Mouse (Mus musculus): ENCODE data around the gene Tnxb. TPM values are rescaled to one million over a fixed set of nuclear protein-coding genes. Genes with fewer than 3 reads are reported as not detected.

Tnxb gene
- polyA plus RNA-seq, 1 experiment from 2014 or later = 3.0 TPM

DNA sequence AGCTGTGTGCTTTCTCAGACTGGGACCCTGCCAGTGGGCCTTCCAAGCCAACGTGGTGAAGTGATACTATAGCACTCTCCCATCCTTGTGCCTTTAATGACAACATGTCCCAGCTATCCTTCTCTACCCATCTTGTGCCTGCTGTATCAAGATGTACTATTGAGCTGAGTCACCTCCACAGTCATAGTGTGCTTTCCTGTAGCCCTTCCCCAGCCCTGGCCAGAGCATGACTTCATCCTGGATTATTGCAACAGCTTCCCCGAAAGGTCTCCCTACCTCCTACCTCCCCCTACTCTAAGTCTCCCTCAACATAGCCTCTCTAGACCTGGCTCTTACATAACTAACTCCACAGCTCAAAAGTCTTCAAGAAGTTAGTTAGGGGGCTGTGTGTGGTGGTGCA lies 34.7 kb upstream of the Tnxb start:
- whole genome bisulfite sequencing = 67% methylated on average over 2 of the region's 2 CpGs
- Histone ChIP-seq H3K36me3 (ENCODE audit: control insufficient read depth, insufficient read depth, low read length) (no peaks in the 10 kb centered on the region), H3K4me2 (ENCODE audit: low read length) (no peak overlapping the region), H3K27ac (replicated peaks in 1 of 2; ENCODE audit: control insufficient read depth in 1 of 2, insufficient read depth in 1 of 2, low read depth in 2 of 2, low read length in 2 of 2) (no peak overlapping the region), H3K9me3 (ENCODE audit: control insufficient read depth, low read length) (no peaks in the 10 kb centered on the region), H3K4me1 (ENCODE audit: control insufficient read depth in 2 of 2, insufficient read depth in 2 of 2, low read length in 2 of 2) (peaks cover 3 to 19% of the 10 kb centered on the region in 2 experiments; a peak in 3 of 4 replicates), H3K9ac (ENCODE audit: low read length) (no peak overlapping the region), H3K27me3 (ENCODE audit: control insufficient read depth, insufficient read depth, low read length) (peaks cover 35% of the 10 kb centered on the region), H3K4me3 (ENCODE audit: control insufficient read depth in 1 of 2, insufficient read depth in 1 of 2, low read depth in 1 of 2, low read length in 2 of 2) (no peak overlapping the region)
- ATAC-seq (ENCODE audit: insufficient number of reproducible peaks, insufficient read depth, low FRiP score, low read depth) = no peak

DNA sequence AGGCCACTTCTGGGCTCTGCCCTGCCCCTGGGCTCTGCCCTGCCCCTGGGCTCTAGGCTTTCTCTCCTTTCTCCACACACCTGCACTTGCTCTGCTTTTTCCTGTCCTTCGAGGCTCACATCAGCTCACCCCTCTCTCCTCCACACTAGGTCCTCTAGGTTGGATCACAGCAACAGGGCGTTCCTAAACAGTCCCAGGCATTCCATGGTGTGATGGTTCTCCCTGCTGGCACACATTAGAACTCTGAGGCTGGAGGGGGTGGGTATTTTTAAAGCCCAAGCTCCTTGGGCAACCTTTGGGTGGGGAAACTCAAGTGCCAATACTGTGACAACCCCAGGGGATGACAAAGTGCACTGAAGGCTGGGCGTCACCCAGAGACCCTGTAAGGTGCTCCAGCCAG lies 32.9 kb upstream of the Tnxb start:
- no peak overlapping the region for H3K4me2 ChIP-seq (ENCODE audit: low read length)
- peaks cover 17% of the 10 kb centered on the region for H3K27me3 ChIP-seq (ENCODE audit: control insufficient read depth, insufficient read depth, low read length)
- no peak overlapping the region for H3K4me3 ChIP-seq (ENCODE audit: control insufficient read depth in 1 of 2, insufficient read depth in 1 of 2, low read depth in 1 of 2, low read length in 2 of 2)
- no peak overlapping the region for H3K9ac ChIP-seq (ENCODE audit: low read length)
- H3K9me3 ChIP-seq (ENCODE audit: control insufficient read depth, low read length) = no peaks in the 10 kb centered on the region
- no peak overlapping the region for H3K27ac ChIP-seq (replicated peaks in 1 of 2; ENCODE audit: control insufficient read depth in 1 of 2, insufficient read depth in 1 of 2, low read depth in 2 of 2, low read length in 2 of 2)
- peaks cover 2 to 7% of the 10 kb centered on the region in 2 experiments; a peak in 2 of 4 replicates for H3K4me1 ChIP-seq (ENCODE audit: control insufficient read depth in 2 of 2, insufficient read depth in 2 of 2, low read length in 2 of 2)
- no peaks in the 10 kb centered on the region for H3K36me3 ChIP-seq (ENCODE audit: control insufficient read depth, insufficient read depth, low read length)
- WGBS = 64% methylated on average over 3 of the region's 3 CpGs
- no peak for ATAC-seq (ENCODE audit: insufficient number of reproducible peaks, insufficient read depth, low FRiP score, low read depth)

DNA sequence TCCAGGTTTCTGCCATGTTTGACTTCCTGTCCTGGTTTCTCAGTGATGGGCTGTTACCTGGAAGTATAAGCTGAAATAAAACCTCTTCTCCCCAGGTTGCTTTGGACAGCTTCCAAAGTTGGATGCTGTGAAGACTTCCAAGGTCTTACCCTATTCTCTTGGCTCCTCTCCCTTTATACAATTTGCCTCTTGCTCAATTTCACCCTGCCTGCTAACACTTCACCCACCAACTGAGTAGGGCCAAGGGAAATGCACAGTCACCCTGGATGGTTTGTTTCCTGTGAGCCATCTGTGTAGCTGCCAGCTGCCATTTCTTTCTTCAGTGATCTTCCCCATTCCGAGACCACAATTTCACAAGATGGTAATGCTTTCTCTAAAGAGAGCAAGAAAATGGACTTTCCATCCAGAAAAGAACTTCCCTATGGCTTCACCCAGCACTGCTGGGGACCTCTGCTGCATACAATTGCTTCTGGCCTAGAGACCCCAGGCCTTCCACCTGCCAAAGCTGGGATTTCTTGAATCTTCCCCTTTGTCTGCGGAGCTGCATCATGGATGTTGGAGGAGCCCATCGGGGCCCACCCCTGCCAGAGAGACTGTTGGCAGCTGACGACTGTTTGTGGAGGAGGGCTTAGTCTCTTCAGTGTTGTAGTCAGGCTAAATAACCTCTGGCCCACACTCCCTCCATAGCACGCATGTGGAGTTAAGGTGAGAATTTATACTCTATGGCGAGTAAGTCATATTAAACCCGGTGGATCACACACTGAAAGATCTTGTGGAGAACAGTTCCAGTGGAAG lies 30.7 kb upstream of the Tnxb start:
- no peak for ATAC-seq (ENCODE audit: insufficient number of reproducible peaks, insufficient read depth, low FRiP score, low read depth)
- WGBS = 75% methylated on average over 7 of the region's 7 CpGs
- Histone ChIP-seq H3K27ac (replicated peaks in 1 of 2; ENCODE audit: control insufficient read depth in 1 of 2, insufficient read depth in 1 of 2, low read depth in 2 of 2, low read length in 2 of 2) (no peak overlapping the region), H3K4me3 (ENCODE audit: control insufficient read depth in 1 of 2, insufficient read depth in 1 of 2, low read depth in 1 of 2, low read length in 2 of 2) (no peak overlapping the region), H3K9me3 (ENCODE audit: control insufficient read depth, low read length) (no peaks in the 10 kb centered on the region), H3K4me1 (ENCODE audit: control insufficient read depth in 2 of 2, insufficient read depth in 2 of 2, low read length in 2 of 2) (peaks cover 2 to 7% of the 10 kb centered on the region in 2 experiments; a peak in 1 of 4 replicates), H3K36me3 (ENCODE audit: control insufficient read depth, insufficient read depth, low read length) (no peaks in the 10 kb centered on the region), H3K4me2 (ENCODE audit: low read length) (no peak overlapping the region), H3K9ac (ENCODE audit: low read length) (no peak overlapping the region), H3K27me3 (ENCODE audit: control insufficient read depth, insufficient read depth, low read length) (no peaks in the 10 kb centered on the region)

DNA sequence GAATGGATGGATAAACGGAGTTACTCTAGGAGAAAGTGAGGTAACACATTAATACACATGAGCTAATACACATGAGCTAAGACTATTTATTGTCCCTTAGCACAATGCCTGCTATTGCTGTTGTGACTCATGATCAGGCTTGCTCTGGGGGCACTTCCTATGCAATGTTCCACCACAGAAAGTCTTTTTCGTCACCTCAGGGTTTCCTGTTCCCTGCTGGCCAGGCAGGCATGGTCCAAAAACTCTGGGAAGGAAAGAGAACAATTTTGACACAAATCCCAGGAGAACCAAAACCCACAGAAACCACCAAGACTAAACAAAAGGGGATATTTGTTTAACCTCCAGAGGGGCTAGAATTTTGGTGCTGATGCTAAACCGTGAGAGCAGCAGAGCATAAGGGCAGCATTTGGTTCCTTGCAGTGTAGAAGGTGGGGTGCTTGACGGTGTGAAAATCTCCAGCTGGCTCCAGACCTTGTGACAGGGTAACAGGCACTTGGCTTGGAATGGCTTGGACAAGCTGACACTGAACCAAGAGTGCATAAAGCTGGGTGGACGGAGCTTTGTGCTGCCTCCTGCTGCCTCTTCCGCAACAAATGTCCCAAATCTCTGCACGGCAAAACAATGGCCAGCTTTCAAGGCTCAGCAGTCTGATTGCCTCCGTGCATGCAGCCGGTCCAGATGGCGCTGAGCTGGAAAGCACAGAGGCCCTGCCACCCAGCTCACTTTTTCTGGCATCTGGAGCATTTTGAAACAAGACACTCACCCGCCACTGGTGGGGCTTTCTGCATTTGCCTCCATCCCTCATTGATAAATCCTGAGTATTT lies 29.3 kb upstream of the Tnxb start:
- Histone ChIP-seq H3K4me3 (ENCODE audit: control insufficient read depth in 1 of 2, insufficient read depth in 1 of 2, low read depth in 1 of 2, low read length in 2 of 2) (no peak overlapping the region), H3K9me3 (ENCODE audit: control insufficient read depth, low read length) (no peaks in the 10 kb centered on the region), H3K27ac (replicated peaks in 1 of 2; ENCODE audit: control insufficient read depth in 1 of 2, insufficient read depth in 1 of 2, low read depth in 2 of 2, low read length in 2 of 2) (peak overlapping the region; percentile 15 to 67), H3K27me3 (ENCODE audit: control insufficient read depth, insufficient read depth, low read length) (no peaks in the 10 kb centered on the region), H3K4me2 (ENCODE audit: low read length) (no peak overlapping the region), H3K36me3 (ENCODE audit: control insufficient read depth, insufficient read depth, low read length) (no peaks in the 10 kb centered on the region), H3K4me1 (ENCODE audit: control insufficient read depth in 2 of 2, insufficient read depth in 2 of 2, low read length in 2 of 2) (peaks cover 4 to 17% of the 10 kb centered on the region in 2 experiments; a peak in 3 of 4 replicates), H3K9ac (ENCODE audit: low read length) (no peak overlapping the region)
- WGBS = 17% methylated on average over 11 of the region's 11 CpGs
- ATAC-seq (ENCODE audit: insufficient number of reproducible peaks, insufficient read depth, low FRiP score, low read depth) = no peak

DNA sequence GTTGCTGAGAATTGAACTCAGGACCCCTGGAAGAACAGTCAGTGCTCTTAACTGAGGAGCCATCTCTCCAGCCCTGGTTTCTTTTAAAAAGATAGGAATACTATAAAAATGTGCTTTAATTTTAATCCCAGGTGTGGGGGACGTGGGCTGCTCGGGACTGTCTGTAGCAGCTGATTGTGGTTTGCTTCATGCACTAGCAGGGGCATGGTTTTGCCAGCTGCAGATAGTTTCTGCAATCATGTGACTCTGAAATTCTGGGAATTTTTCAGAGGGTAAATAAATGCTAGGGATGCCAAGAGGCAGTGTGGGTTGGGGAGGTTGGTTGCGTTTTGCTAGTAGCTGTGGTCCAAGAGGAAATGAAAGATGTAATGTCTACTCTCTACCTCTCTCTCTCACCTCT lies 28.4 kb upstream of the Tnxb start:
- 84% methylated on average over 3 of the region's 3 CpGs for WGBS

DNA sequence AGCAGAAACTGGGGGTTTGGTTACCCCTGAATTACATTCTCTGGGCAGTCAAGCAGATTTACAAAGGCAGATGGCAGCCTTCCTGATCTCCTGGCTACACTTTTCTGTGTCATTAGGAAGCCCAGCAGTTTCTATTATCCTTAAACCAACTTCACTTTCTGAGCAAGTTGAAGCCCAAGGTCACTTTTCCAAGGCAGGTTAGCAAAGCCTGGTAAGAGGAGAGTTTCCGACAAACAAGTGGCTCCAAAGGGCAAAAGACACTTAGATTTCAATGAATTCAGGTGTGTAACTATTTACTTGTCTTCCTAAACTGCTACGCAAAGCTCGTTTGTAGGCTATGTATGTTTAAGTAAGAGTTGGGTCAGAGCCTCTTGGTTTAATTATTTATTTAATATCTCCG lies 27.0 kb upstream of the Tnxb start:
- Histone ChIP-seq H3K27ac (replicated peaks in 1 of 2; ENCODE audit: control insufficient read depth in 1 of 2, insufficient read depth in 1 of 2, low read depth in 2 of 2, low read length in 2 of 2) (no peak overlapping the region), H3K9ac (ENCODE audit: low read length) (no peak overlapping the region), H3K9me3 (ENCODE audit: control insufficient read depth, low read length) (no peaks in the 10 kb centered on the region), H3K4me2 (ENCODE audit: low read length) (no peak overlapping the region), H3K4me1 (ENCODE audit: control insufficient read depth in 2 of 2, insufficient read depth in 2 of 2, low read length in 2 of 2) (peaks cover 10 to 31% of the 10 kb centered on the region in 2 experiments), H3K4me3 (ENCODE audit: control insufficient read depth in 1 of 2, insufficient read depth in 1 of 2, low read depth in 1 of 2, low read length in 2 of 2) (no peak overlapping the region), H3K27me3 (ENCODE audit: control insufficient read depth, insufficient read depth, low read length) (no peaks in the 10 kb centered on the region), H3K36me3 (ENCODE audit: control insufficient read depth, insufficient read depth, low read length) (no peaks in the 10 kb centered on the region)
- ATAC-seq (ENCODE audit: insufficient number of reproducible peaks, insufficient read depth, low FRiP score, low read depth) = no peak
- WGBS = 86% methylated on average over 4 of the region's 4 CpGs

More for the DNA sequence above, 28.4 kb upstream of the Tnxb start:
- Histone ChIP-seq H3K36me3 (ENCODE audit: control insufficient read depth, insufficient read depth, low read length) (no peaks in the 10 kb centered on the region), H3K4me1 (ENCODE audit: control insufficient read depth in 2 of 2, insufficient read depth in 2 of 2, low read length in 2 of 2) (peaks cover 4 to 24% of the 10 kb centered on the region in 2 experiments; a peak in 3 of 4 replicates), H3K9ac (ENCODE audit: low read length) (no peak overlapping the region), H3K4me2 (ENCODE audit: low read length) (no peak overlapping the region), H3K27ac (replicated peaks in 1 of 2; ENCODE audit: control insufficient read depth in 1 of 2, insufficient read depth in 1 of 2, low read depth in 2 of 2, low read length in 2 of 2) (no peak overlapping the region), H3K4me3 (ENCODE audit: control insufficient read depth in 1 of 2, insufficient read depth in 1 of 2, low read depth in 1 of 2, low read length in 2 of 2) (no peak overlapping the region), H3K27me3 (ENCODE audit: control insufficient read depth, insufficient read depth, low read length) (no peaks in the 10 kb centered on the region), H3K9me3 (ENCODE audit: control insufficient read depth, low read length) (no peaks in the 10 kb centered on the region)
- ATAC-seq (ENCODE audit: insufficient number of reproducible peaks, insufficient read depth, low FRiP score, low read depth) = no peak

DNA sequence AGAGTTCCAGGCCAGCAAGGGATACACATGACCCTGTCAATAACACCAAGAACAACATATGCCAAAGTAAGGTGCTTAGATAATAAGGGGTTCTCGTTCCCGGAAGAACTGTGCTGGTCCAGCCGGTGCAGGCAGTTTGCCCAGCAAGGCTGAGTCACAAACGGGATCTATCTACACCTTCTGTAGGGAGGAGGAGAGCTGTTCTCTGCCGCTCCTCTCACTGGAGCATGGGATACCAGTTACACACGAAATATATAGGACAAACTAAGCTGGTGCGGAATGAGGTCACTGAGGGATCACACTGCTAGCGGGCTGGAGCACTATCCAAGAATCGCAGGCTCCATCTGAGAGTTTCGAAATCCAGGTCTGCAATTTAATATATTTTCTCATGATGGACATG lies 26.4 kb upstream of the Tnxb start:
- Histone ChIP-seq H3K27me3 (ENCODE audit: control insufficient read depth, insufficient read depth, low read length) (no peaks in the 10 kb centered on the region), H3K36me3 (ENCODE audit: control insufficient read depth, insufficient read depth, low read length) (peaks cover 2% of the 10 kb centered on the region), H3K4me1 (ENCODE audit: control insufficient read depth in 2 of 2, insufficient read depth in 2 of 2, low read length in 2 of 2) (peaks cover 10 to 31% of the 10 kb centered on the region in 2 experiments), H3K27ac (replicated peaks in 1 of 2; ENCODE audit: control insufficient read depth in 1 of 2, insufficient read depth in 1 of 2, low read depth in 2 of 2, low read length in 2 of 2) (no peak overlapping the region), H3K4me2 (ENCODE audit: low read length) (no peak overlapping the region), H3K9me3 (ENCODE audit: control insufficient read depth, low read length) (no peaks in the 10 kb centered on the region), H3K4me3 (ENCODE audit: control insufficient read depth in 1 of 2, insufficient read depth in 1 of 2, low read depth in 1 of 2, low read length in 2 of 2) (no peak overlapping the region), H3K9ac (ENCODE audit: low read length) (no peak overlapping the region)
- no peak for ATAC-seq (ENCODE audit: insufficient number of reproducible peaks, insufficient read depth, low FRiP score, low read depth)
- WGBS = 71% methylated on average over 10 of the region's 10 CpGs
